ENCODE assay signal across 23 mouse cellular contexts in the genomic region with DNA sequence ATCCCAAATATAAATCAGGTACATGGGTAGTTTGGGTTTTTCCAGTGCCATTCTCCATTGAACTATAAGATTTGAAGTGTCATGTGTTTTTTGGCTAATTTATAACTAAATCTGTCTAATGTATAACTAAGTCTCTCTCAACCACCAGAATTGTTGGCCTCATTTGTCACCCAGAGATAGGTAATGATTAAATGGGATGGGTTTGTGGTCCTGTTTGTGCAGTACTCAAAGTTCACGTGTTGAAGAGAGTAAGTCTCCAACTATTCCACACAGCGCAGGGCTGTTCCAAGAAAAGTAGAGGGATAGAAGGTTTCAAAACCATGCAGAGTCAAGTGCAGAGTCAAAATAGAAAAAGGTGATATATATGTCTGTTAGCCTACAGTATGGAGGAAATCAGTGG. TPM values are rescaled to one million over a fixed set of nuclear protein-coding genes. Genes with fewer than 3 reads are reported as not detected.
DNase-seq lines count a peak whose midpoint lies in the region; ATAC-seq lines count a peak whose summit lies in the region.
"Had no signal": no experiment of that assay in that cellular context is flagged by ENCODE, and none has a peak within 500 bp of the region (broad histone marks: within the 10 kb centered on the region; RNA-seq: fewer than 3 reads in every experiment).

No protein-coding gene starts in this region.

- 79% methylated on average over 2 of the region's 2 CpGs for WGBS in kidney, embryonic 15.5 days
- WGBS in liver, embryonic 12.5 days (ENCODE audit: insufficient replicate concordance) = 62% methylated on average over 2 of the region's 2 CpGs
- 96% methylated on average over 2 of the region's 2 CpGs for whole genome bisulfite sequencing in midbrain, embryonic 10.5 days

- no peak overlapping the region for H3K9ac ChIP-seq in kidney, embryonic 15.5 days
- no peak overlapping the region for H3K9ac ChIP-seq in liver, embryonic 12.5 days
- H3K9ac ChIP-seq: forebrain, embryonic 15.5 days; heart, embryonic 13.5 days; limb, embryonic 12.5 days; midbrain, embryonic 15.5 days had no signal

- no peaks in the 10 kb centered on the region for H3K27me3 ChIP-seq in kidney, embryonic 15.5 days
- H3K27me3 ChIP-seq in liver, embryonic 12.5 days (replicated peaks) = no peaks in the 10 kb centered on the region
- no peaks in the 10 kb centered on the region for H3K27me3 ChIP-seq in midbrain, embryonic 10.5 days (ENCODE audit: low read depth, poor library complexity, severe bottlenecking)
- H3K27me3 ChIP-seq: CH12.LX; forebrain, embryonic 15.5 days; heart, embryonic 13.5 days; limb, embryonic 12.5 days; midbrain, embryonic 15.5 days had no signal

- H3K9me3 ChIP-seq in kidney, embryonic 15.5 days (replicated peaks) = no peaks in the 10 kb centered on the region
- H3K9me3 ChIP-seq in liver, embryonic 12.5 days (replicated peaks) = no peaks in the 10 kb centered on the region
- H3K9me3 ChIP-seq in midbrain, embryonic 10.5 days (replicated peaks) = no peaks in the 10 kb centered on the region
- H3K9me3 ChIP-seq: forebrain, embryonic 15.5 days; heart, embryonic 13.5 days; limb, embryonic 12.5 days; midbrain, embryonic 15.5 days had no signal

- peak overlapping the region; percentile 56 for H3K27ac ChIP-seq in kidney, embryonic 15.5 days
- no peak overlapping the region for H3K27ac ChIP-seq in liver, embryonic 12.5 days
- H3K27ac ChIP-seq in midbrain, embryonic 10.5 days (replicated peaks) = no peak overlapping the region
- H3K27ac ChIP-seq: forebrain, embryonic 15.5 days; heart, embryonic 13.5 days; hindbrain, postnatal 0 days; left cerebral cortex, adult 2 months; limb, embryonic 12.5 days; midbrain, embryonic 15.5 days had no signal

- DNase-seq in kidney, adult 11 months = peak; percentile 69
- no peak for DNase-seq in kidney, adult 18-20 months
- DNase-seq in yolk sac, embryonic 10.5 days (ENCODE audit: low spot score) = peak; percentile 61
- no peak for DNase-seq in midbrain, embryonic 10.5 days (ENCODE audit: low spot score)
- no peak for DNase-seq in left cerebral cortex, adult 18-20 months (ENCODE audit: low spot score in 2 of 2)
- DNase-seq: adrenal gland, adult 2 months; cerebellum, postnatal 36 days; heart, postnatal 36 days had no signal

- ATAC-seq in kidney, embryonic 15.5 days (replicated peaks; ENCODE audit: low FRiP score) = peak; percentile 92
- peak; percentile 54; the same call in 1 of the 2 replicates for ATAC-seq in liver, embryonic 12.5 days
- no peak for ATAC-seq in erythroid progenitor cell, adult 5-6 weeks (replicated peaks; ENCODE audit: low FRiP score, poor library complexity, severe bottlenecking)
- ATAC-seq: forebrain, embryonic 15.5 days; hindbrain, postnatal 0 days; midbrain, embryonic 15.5 days had no signal

- H3K4me1 ChIP-seq in kidney, embryonic 15.5 days = no peaks in the 10 kb centered on the region
- no peaks in the 10 kb centered on the region for H3K4me1 ChIP-seq in liver, embryonic 12.5 days
- no peaks in the 10 kb centered on the region for H3K4me1 ChIP-seq in midbrain, embryonic 10.5 days
- H3K4me1 ChIP-seq: forebrain, embryonic 15.5 days; heart, embryonic 13.5 days; midbrain, embryonic 15.5 days had no signal

- no peaks in the 10 kb centered on the region for H3K36me3 ChIP-seq in kidney, embryonic 15.5 days
- no peaks in the 10 kb centered on the region for H3K36me3 ChIP-seq in liver, embryonic 12.5 days
- no peaks in the 10 kb centered on the region for H3K36me3 ChIP-seq in midbrain, embryonic 10.5 days
- H3K36me3 ChIP-seq: forebrain, embryonic 15.5 days; heart, embryonic 13.5 days; limb, embryonic 12.5 days; midbrain, embryonic 15.5 days had no signal

- H3K4me3 ChIP-seq in kidney, embryonic 15.5 days (replicated peaks) = no peak overlapping the region
- H3K4me3 ChIP-seq in liver, embryonic 12.5 days = no peak overlapping the region
- H3K4me3 ChIP-seq in midbrain, embryonic 10.5 days = no peak overlapping the region
- H3K4me3 ChIP-seq: forebrain, embryonic 15.5 days; heart, embryonic 13.5 days; left cerebral cortex, adult 2 months; limb, embryonic 12.5 days; midbrain, embryonic 15.5 days had no signal

- no peak overlapping the region for H3K4me2 ChIP-seq in kidney, embryonic 15.5 days
- no peak overlapping the region for H3K4me2 ChIP-seq in liver, embryonic 12.5 days
- H3K4me2 ChIP-seq: forebrain, embryonic 15.5 days; heart, embryonic 13.5 days; limb, embryonic 12.5 days; midbrain, embryonic 15.5 days had no signal

RNA-seq across cellular contexts. Expression of gene Uts2b, which starts 5.3 kb away (rescaled TPM):
- polyA plus RNA-seq in kidney, embryonic 15.5 days (2015; fragmentation: Nextera tagmentation; extraction: Ambion mirVana) = not detected in 2 replicates
- not detected in 2 replicates for polyA plus RNA-seq in liver, embryonic 12.5 days (2016; fragmentation: Nextera tagmentation; extraction: Ambion mirVana)
- not detected in 2 replicates for polyA plus RNA-seq in midbrain, embryonic 10.5 days (2016; fragmentation: Nextera tagmentation; extraction: Ambion mirVana)
- not detected in 2 replicates for total RNA-seq in erythroid progenitor cell, adult 5-6 weeks (2015; ENCODE audit: low replicate concordance)
- total RNA-seq in erythroid progenitor cell, adult 5-6 weeks (2017; ENCODE audit: low replicate concordance) = not detected in 2 replicates
- total RNA-seq in left cerebral cortex, adult 18-20 months (2021) = not detected
- total RNA-seq: adrenal gland, adult 2 months; layer of hippocampus, adult 8-10 months; left cerebral cortex, adult 2 months; megakaryocyte, adult 5-6 weeks; neutrophil, adult 5-6 weeks had no signal
- polyA plus RNA-seq: adrenal gland, adult 2 months; forebrain, embryonic 15.5 days; gonadal fat pad, adult 2 months; midbrain, embryonic 15.5 days; spleen, adult 2 months had no signal

RNA-seq across cellular contexts. Expression of gene Ccdc50, which starts 13.4 kb away (rescaled TPM):
- polyA plus RNA-seq in kidney, embryonic 15.5 days (2015; fragmentation: Nextera tagmentation; extraction: Ambion mirVana) = 47.4 and 51.0 TPM in 2 replicates
- 21.6 and 22.1 TPM in 2 replicates for polyA plus RNA-seq in liver, embryonic 12.5 days (2016; fragmentation: Nextera tagmentation; extraction: Ambion mirVana)
- polyA plus RNA-seq in midbrain, embryonic 10.5 days (2016; fragmentation: Nextera tagmentation; extraction: Ambion mirVana) = 53.2 and 57.8 TPM in 2 replicates
- total RNA-seq in erythroid progenitor cell, adult 5-6 weeks (2015; ENCODE audit: low replicate concordance) = 19.8 and 37.3 TPM in 2 replicates
- total RNA-seq in erythroid progenitor cell, adult 5-6 weeks (2017; ENCODE audit: low replicate concordance) = 7.6 and 10.8 TPM in 2 replicates
- total RNA-seq in left cerebral cortex, adult 18-20 months (2021) = 10 to 100 TPM; 54.2 to 58.8 TPM

Comparison
In these comparisons a context has a peak if more than half of its experiments do, and no peak if none do; other contexts are left out.
1. DNase-seq: peak in kidney, adult 11 months (single experiment) and yolk sac, embryonic 10.5 days (single experiment); none in kidney, adult 18-20 months (single experiment), midbrain, embryonic 10.5 days (single experiment) and left cerebral cortex, adult 18-20 months (0 of 2).